Mouse (Mus musculus): ENCODE results near the gene Pard3.

Pard3 gene

GRCm38 (mm10) chr8:127063551-127064360, at the start of gene Pard3:
Gene Pard3 (plus strand): TSS chr8:127063893.
- peak; percentile 79 for DNase-seq

DNA sequence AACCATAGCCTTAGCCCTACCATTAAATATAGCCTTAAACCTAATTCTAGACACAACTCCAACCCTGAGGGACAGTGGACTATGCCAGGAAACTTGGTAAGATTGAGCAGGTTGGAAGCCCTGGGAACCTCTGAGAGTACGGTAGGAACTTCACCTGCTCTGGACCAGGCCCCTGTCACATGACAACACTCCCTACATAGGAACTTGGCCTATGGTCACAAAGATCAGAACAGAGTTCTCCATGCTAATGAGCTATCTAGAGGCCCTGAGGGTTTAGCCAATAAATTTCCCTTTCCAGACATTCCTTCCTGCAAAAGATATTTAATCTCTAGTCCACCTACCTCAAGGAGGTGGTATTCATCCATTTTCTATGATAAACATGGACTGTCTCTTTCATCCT, 41.9 kb upstream of the Pard3 start:
- DNase-seq, result no peak

DNA sequence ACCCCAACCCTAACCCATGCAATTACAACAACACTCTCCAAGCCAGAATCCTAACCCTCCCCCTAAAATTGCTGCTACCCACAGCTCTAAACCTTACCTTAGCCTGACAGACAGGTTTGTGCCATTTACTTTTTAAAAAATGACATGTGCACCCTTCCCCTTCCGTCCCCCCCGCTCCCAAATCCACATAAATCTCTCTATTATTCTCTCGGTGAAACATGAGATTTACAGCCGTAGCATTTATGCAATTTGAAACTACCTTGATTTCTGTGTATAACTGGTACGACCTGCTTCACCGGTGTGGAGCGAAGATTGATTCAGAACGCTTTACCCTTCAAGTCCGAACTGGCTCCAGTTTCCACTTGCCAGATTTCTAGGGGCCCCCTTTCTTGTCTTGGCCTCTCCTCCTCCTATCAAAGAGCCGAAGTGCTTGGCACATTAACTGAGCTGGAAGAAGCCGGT, 38.4 kb upstream of the Pard3 start:
- DNase-seq, result no peak

- DNase-seq, result no peak
Measured at GRCm38 (mm10) chr8:127025775-127026174, 37.9 kb upstream of the Pard3 start.

- DNase-seq, result no peak
Measured at GRCm38 (mm10) chr8:127031476-127031875, 32.2 kb upstream of the Pard3 start.

DNA sequence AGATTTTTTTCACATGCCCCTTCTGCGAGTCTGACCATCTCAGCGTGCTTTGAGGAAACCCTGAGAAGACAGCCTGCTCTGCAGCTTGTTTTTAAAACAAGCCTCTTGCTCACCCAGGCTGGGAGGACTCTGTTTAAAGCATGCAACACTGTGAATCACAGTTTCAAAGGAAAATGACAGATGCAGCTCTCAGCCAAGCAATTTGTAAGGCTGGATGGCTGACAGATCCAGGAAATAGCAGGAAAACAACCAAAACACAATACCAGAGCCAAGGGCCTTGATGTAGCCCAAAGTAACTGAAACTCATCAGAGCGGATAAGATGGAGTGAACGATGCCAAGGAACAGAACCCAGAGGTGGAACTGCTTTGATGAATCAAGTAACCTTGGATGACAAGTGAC, 24.8 kb upstream of the Pard3 start:
- DNase-seq, result no peak

GRCm38 (mm10) chr8:127049996-127050395, 13.7 kb upstream of the Pard3 start:
- DNase-seq, result no peak

GRCm38 (mm10) chr8:127052132-127052531, 11.6 kb upstream of the Pard3 start:
- no peak for DNase-seq

DNA sequence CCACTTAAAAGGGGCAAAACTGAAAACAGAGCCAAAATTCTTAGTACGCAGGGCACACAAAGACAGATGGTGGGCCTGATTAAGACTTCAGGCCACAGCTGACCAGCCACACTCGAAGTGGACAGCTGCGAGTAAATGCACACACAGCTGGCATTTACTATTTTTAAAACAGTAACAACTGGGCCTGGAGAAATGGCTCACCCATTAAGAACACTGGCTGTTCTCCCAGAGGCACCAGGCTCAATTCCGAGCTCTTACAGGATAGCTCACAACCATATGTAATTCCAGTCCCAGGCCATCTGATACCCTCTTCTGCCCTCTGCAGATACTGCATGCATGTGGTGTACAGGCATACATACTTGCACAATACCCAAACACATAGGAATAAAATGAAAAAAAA, 8.6 kb upstream of the Pard3 start:
- no peak for DNase-seq

DNA sequence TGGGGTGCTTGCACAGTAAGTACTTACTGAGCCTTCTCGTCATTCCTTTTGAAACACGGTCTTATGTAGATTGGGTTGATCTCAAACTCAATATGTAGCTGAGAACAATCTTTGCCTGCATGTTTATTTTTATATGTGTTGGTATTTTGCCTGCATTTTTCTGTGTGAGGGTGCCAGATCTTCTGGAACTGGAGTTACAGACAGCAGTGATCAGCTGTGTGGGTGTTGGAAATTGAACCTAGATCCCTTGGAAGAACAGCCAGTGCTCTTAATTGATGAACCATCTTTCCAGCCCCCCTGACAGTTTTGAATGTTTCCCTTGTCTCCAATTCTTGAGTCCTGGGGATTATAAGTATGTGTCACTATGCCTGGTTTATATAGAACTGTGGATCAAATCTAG, 4.9 kb upstream of the Pard3 start:
- DNase-seq, result no peak

DNA sequence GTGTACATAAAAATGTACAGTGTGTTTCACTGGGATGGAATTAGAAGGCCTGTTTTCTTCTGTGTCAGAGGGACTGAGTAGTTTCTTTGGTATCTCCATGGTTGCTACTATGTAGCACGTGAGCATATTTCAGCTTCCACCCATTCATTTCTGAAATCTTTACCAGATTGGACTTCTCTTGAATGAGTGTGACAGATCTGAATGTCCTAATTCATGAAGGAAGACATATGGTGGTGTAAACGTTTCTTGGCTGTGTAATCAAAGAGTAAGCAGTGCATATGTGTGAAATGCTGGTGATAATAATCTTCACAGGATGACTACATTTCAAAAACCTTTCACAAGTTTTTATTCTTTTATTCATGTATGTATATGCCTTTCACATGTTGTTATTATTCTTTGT, 3.9 kb upstream of the Pard3 start:
- DNase-seq, result no peak

- peak; percentile 60 for DNase-seq
Measured at GRCm38 (mm10) chr8:127064361-127065112, 844 bp downstream of the Pard3 start.

DNA sequence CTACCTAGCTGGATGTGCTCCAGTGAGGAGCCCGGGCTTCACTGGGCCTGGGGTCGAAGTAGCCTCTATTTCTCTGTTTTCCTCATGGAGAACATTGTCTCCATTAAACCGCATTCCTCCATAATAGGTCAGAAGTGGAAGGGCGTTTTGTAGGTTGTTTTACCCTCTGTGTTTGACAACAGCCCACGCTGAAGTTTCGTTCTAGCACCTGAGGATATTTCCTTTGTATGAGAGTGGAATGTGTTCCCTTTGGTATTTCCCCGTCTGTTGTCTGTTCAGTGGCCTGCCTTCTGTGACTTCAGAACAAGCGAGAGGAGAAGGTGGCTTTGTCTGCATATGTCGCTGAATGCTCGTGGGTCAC, 1.4 kb downstream of the Pard3 start:
- DNase-seq, result no peak

DNA sequence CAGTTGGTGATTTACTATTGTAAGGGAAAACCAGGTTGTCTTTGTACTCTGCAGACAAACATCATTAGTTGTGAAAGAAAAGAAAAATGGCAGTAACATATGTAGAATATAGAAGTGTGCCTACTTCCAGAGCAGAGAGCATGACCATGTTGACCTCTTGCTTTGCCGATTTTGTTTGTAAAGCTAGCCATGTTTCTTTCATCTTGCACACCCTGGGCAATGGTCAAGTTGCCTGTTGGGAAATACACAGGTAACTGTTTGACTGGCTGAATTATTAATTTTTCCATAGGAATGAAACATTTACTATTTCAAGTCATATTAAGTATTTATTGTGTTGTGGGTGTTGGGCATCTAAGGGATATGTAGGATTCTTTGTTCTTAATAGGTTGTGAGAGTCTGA, 2.1 kb downstream of the Pard3 start:
- DNase-seq, result no peak

- DNase-seq, result no peak
Measured at GRCm38 (mm10) chr8:127066501-127066900, 2.8 kb downstream of the Pard3 start.

DNA sequence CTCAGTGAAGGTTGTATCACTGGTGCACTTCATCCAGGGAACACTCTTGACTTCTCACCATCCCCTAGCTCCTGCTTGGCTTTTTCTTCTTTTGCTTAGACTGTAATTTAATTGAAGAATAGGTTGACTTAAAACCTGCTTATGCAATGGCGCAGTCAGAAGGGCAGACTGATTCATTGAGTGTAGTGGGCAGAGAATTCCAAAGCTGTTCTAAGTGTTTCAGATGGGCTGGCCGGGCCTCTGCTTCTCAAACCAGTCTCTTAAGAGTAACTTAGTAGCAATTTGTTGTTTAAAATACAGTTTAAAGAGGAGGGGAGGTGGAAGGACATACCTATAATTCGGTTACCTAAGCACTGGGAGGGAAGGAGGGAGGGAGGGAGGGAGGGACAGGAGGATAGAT, 5.0 kb downstream of the Pard3 start:
- no peak for DNase-seq

GRCm38 (mm10) chr8:127070225-127070624, 6.5 kb downstream of the Pard3 start:
- peak; percentile 55 for DNase-seq

DNA sequence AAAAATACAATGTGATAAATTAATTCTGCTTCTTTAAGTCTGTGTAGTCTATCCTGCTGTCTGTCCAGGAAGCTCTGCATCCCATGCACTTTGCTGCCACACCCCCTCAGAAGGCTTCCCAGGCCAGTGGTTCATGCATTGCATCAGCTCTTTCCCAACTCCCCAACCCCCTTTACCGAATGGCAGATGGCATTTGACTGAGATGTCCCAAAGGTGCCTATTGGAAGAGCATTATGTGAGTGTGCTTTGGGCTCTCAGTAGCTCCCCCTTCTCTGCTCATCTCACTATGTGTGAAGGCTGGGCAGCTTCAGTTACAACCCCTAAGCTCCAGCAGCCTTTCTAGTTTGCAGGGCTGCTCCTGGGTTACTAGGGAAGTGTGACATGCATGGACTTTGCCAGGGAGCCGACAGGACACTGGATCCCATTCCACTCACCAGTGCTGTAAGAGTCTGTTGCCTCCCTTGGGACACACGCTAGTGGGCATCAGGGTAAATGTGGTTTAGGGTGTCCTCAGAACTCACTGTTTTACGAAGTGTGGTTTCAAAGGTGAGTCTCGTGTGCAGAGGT, 9.4 kb downstream of the Pard3 start:
- no peak for DNase-seq

GRCm38 (mm10) chr8:127076511-127076910, 12.8 kb downstream of the Pard3 start:
- no peak for DNase-seq

DNA sequence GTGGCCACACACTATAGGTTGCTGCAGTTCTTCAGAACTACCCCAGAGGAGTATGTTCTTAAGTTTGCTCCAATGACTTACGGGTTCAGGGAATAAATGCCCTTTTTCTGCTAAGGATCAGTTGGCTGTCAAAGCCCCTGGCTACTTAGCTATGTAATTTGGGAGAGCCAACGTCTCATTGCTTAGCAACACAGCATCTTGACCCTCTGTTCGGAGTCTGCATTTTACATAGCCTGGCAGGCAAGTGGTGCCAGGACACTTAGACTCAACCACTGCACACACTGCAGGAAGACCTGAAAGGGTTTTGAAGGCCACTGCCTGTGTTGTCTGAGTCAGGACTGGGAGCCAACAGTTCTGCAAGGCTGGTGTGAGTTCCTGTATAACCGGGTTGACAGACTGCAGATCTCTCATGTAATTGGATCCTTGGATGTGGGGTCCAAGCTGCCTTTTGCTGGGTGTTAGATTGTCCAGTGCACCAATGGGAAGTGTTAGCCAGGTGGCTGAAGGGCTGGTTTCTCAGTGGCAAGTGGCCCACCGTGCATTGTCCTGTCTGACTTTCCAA, 15.6 kb downstream of the Pard3 start:
- no peak for DNase-seq

GRCm38 (mm10) chr8:127081297-127081696, 17.6 kb downstream of the Pard3 start:
- no peak for DNase-seq

- no peak for DNase-seq
Measured at GRCm38 (mm10) chr8:127082486-127082885, 18.8 kb downstream of the Pard3 start.

DNA sequence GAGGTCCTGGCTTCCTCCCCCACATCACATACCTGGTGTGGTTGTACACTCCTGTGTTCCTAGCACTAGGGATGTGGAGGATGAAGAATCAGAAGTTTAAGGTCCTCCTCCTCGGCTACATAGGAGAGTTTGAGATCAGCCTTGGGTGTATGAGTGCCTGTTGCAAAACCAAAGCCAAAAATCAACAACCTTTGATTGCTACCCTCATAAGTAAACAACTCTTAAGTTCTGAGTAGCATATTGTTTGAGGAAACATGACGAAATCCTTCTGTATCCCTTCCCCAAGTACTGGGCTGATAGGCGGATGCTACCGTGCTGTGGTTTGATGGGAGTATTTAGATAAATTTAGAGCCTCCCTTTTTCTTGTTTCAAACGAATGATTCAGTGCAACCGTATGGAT, 20.9 kb downstream of the Pard3 start:
- no peak for DNase-seq

DNA sequence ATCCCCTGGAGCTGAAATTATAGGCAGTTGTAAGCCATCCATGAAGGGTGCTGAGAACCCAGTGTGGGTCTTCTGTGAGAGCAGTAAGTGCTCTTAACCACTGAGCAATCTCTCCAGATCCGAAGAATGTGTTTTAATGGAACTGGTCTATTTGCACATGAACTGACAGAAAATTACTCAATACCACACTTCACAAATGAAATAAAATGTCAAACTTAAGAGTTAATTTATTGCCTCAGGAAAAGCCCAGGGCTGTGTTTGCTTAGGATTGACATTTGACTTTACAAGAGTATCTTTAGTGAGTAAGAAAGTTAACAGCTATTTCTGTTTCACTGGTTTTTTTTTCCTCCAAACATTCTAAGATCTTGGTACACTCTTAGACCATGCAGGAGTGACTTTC, 23.7 kb downstream of the Pard3 start:
- DNase-seq, result no peak

All from lung, postnatal 14 days (tissue).